Mouse (Mus musculus): ENCODE measurements around the gene Mtus2.

DNA sequence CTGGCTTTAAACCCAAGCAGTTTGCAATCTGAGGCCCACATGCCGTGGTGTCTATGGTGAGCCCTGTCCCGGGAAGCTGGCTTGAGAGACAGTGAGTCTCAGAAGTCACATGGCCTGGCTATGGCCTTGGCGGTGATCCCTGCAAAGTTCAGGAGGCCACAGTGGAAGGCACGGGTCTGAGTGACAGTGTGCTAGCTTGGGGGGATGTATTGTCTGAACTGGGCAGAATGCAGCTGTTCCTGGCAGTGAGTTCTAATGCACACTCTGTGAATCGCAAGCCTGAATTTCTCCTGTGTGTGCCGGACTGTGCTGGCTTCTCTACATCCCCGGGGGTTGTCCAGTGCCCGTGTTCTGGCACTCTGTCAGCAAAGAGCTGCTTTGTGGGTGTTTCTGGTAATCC lies 202.2 kb downstream of the Mtus2 start:
- no peak for TF ChIP-seq CTCF (IDR thresholded peaks at IDR 0.05; ENCODE audit: extremely low read depth, insufficient read depth, low read length)
- no peak for TF ChIP-seq POLR2A (IDR thresholded peaks at IDR 0.05; ENCODE audit: extremely low read depth, insufficient read depth, low read length)

Measured in cortical plate, adult 2 months (tissue).